Mouse (Mus musculus) kidney, adult 2 months (tissue): ENCODE results near the gene Jmjd1c. TPM values are rescaled to one million over a fixed set of nuclear protein-coding genes. Genes with fewer than 3 reads are reported as not detected.

Source experiments
- DNase-seq: peaks from one replicate; pipeline ENCODE4 v3.0.0; 2021
- H3K27ac ChIP-seq: fragments of 200-500 bp; 2 replicates; pipeline ENCODE4 v1.5.1; 2012; ENCODE audit warnings: low read depth, low read length, control low read depth, inconsistent platforms; ENCODE audit not compliant: insufficient read depth
- H3K27me3 ChIP-seq: fragments of 200-500 bp; replicated peaks from 2 replicates; pipeline ENCODE4 v1.6.1; 2012; ENCODE audit warnings: mild to moderate bottlenecking, moderate library complexity, low read length, inconsistent platforms; ENCODE audit not compliant: control insufficient read depth, insufficient read depth
- H3K36me3 ChIP-seq: fragments of 200-500 bp; 2 replicates; pipeline ENCODE4 v1.6.1; 2012; ENCODE audit warnings: mild to moderate bottlenecking, moderate library complexity, low read length, inconsistent platforms; ENCODE audit not compliant: control insufficient read depth, insufficient read depth
- H3K4me1 ChIP-seq: fragments of 200-500 bp; 2 replicates; pipeline ENCODE4 v1.6.1; 2011; ENCODE audit warnings: low read length; ENCODE audit not compliant: control insufficient read depth, insufficient read depth
- H3K4me3 ChIP-seq: fragments of 200-500 bp; 2 replicates; pipeline ENCODE4 v1.5.1; 2011; ENCODE audit warnings: mild to moderate bottlenecking, low read depth, low read length, control low read depth; ENCODE audit not compliant: insufficient read depth
- CTCF ChIP-seq: fragments of 200-500 bp; conservative IDR thresholded peaks from 2 replicates; pipeline ENCODE4 v1.5.1; 2011; ENCODE audit warnings: low read depth, mild to moderate bottlenecking, control low read depth, low read length, moderate library complexity, mixed read lengths; ENCODE audit not compliant: insufficient read depth, insufficient read length
- POLR2A ChIP-seq: fragments of 200-500 bp; IDR thresholded peaks from one replicate; pipeline ENCODE4 v1.6.1; 2011; ENCODE audit warnings: low read depth, low read length, control low read depth
- WGBS: fragments of 180-500 bp; shearing (Covaris S2); methylation state at CpG from one replicate; pipeline ENCODE4 v1.1.7; 2018; 5-methylcytosine and 5-hydroxymethylcytosine counted together
- polyA plus RNA-seq: library from polyadenylated mRNA; depleted of rRNA; stranded (reverse); fragments of >200 nt; gene quantifications from 2 replicates; pipeline ENCODE4 v1.2.3, GENCODE M21; 2012

Gene Jmjd1c
- polyA plus RNA-seq, 1 experiment: 9.4 TPM

- Histone ChIP-seq H3K27me3 (no peaks in the 10 kb centered on the region), H3K27ac (no peak overlapping the region), H3K4me1 (peaks cover 18% of the 10 kb centered on the region), H3K36me3 (no peaks in the 10 kb centered on the region), H3K4me3 (no peak overlapping the region)
- no peak for TF ChIP-seq POLR2A
- no peak for TF ChIP-seq CTCF
- DNase-seq: peak; percentile 24
- WGBS: 61% methylated on average over 10 of the region's 10 CpGs
Measured at GRCm38 (mm10) chr10:67061367-67061801, 34.5 kb upstream of the Jmjd1c start.

GRCm38 (mm10) chr10:67061823-67062222, 34.1 kb upstream of the Jmjd1c start:
- WGBS: 64% methylated on average over 4 of the region's 4 CpGs
- Histone ChIP-seq H3K4me1 (peaks cover 14% of the 10 kb centered on the region), H3K27me3 (no peaks in the 10 kb centered on the region), H3K36me3 (no peaks in the 10 kb centered on the region), H3K4me3 (no peak overlapping the region), H3K27ac (peak overlapping the region; percentile 43)
- DNase-seq: peak; percentile 51
- TF ChIP-seq CTCF (no peak), POLR2A (no peak)

- Histone ChIP-seq H3K4me3 (no peak overlapping the region), H3K36me3 (no peaks in the 10 kb centered on the region), H3K27me3 (no peaks in the 10 kb centered on the region), H3K27ac (no peak overlapping the region), H3K4me1 (no peaks in the 10 kb centered on the region)
- no peak for DNase-seq
- TF ChIP-seq POLR2A (no peak), CTCF (no peak)
- 74% methylated on average over 7 of the region's 7 CpGs for WGBS
Measured at GRCm38 (mm10) chr10:67065277-67065887, 30.5 kb upstream of the Jmjd1c start.

GRCm38 (mm10) chr10:67065927-67066326, 30.0 kb upstream of the Jmjd1c start:
- no peak for TF ChIP-seq POLR2A
- TF ChIP-seq CTCF: no peak
- H3K4me1 ChIP-seq: no peaks in the 10 kb centered on the region
- H3K36me3 ChIP-seq: no peaks in the 10 kb centered on the region
- H3K27me3 ChIP-seq: no peaks in the 10 kb centered on the region
- no peak for DNase-seq
- H3K4me3 ChIP-seq: no peak overlapping the region
- 67% methylated on average over 5 of the region's 5 CpGs for WGBS
- no peak overlapping the region for H3K27ac ChIP-seq

DNA sequence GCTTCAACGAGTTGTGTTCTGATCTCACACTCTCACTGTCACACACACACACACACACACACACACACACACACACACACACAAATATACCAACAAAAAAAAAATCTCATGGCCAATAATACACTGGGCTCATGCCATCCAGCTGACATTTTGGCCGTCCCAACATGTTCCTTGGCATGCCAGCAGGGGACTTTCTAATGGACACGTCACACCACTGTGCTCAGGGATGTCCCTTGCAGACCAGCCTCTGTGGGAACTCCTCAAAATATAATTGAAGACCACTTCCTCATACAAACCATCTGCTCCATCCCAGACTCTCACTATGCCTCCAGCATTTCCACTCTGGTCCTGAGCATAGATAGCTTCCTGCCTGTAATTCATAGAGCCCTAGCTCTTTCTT, 29.5 kb upstream of the Jmjd1c start:
- no peak overlapping the region for H3K27ac ChIP-seq
- no peaks in the 10 kb centered on the region for H3K36me3 ChIP-seq
- no peak for DNase-seq
- 78% methylated on average over 3 of the region's 3 CpGs for WGBS
- H3K4me1 ChIP-seq: no peaks in the 10 kb centered on the region
- TF ChIP-seq CTCF (peak; percentile 20; the same call in 1 of the 2 replicates), POLR2A (no peak)
- no peaks in the 10 kb centered on the region for H3K27me3 ChIP-seq
- no peak overlapping the region for H3K4me3 ChIP-seq

DNA sequence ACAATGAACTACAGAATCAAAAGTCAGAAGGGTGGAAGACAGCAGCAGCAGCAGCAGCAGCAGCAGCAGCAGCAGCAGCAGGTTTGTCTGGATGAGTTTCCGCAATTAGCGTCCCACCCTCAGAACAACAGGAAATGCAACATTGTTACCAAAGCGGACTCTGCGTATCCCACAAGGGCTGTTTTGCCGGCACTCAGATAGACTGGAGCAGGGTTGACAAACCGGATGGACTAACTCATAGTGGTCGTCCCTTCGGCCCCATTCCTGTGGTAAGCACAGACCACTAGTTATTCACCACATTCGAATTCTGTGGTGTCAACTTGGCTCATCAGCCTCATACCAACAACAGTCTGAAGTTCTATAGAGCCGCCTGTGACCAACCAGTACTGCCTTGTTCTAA, 26.9 kb upstream of the Jmjd1c start:
- H3K27ac ChIP-seq: peak overlapping the region; percentile 32; the same call in 1 of the 2 replicates
- peak; percentile 60 for DNase-seq
- no peaks in the 10 kb centered on the region for H3K27me3 ChIP-seq
- H3K36me3 ChIP-seq: no peaks in the 10 kb centered on the region
- H3K4me3 ChIP-seq: no peak overlapping the region
- TF ChIP-seq POLR2A (no peak), CTCF (no peak)
- WGBS: 76% methylated on average over 10 of the region's 10 CpGs
- H3K4me1 ChIP-seq: no peaks in the 10 kb centered on the region

- H3K27ac ChIP-seq: no peak overlapping the region
- DNase-seq: no peak
- H3K36me3 ChIP-seq: no peaks in the 10 kb centered on the region
- TF ChIP-seq POLR2A: no peak
- TF ChIP-seq CTCF: no peak
- WGBS: 46% methylated on average over 4 of the region's 4 CpGs
- H3K4me1 ChIP-seq: 0 out of 2 replicates have a peak, but pooled peaks cover 3% of the 10 kb centered on the region
- no peak overlapping the region for H3K4me3 ChIP-seq
- H3K27me3 ChIP-seq: no peaks in the 10 kb centered on the region
Measured at GRCm38 (mm10) chr10:67071389-67071788, 24.5 kb upstream of the Jmjd1c start.
